Mouse (Mus musculus) hindbrain, embryonic 10.5 days (tissue): ENCODE measurements around the gene Vmn2r85. TPM values are rescaled to one million over a fixed set of nuclear protein-coding genes. Genes with fewer than 3 reads are reported as not detected.

Source experiments
- DNase-seq: peaks from one replicate; pipeline ENCODE4 v3.0.0-alpha.2; 2017; ENCODE audit warnings: low spot score
- H3K27ac ChIP-seq: fragments of 300-500 bp; sonication (generic); 2 replicates; pipeline ENCODE4 v1.5.1; 2016; ENCODE audit warnings: mild to moderate bottlenecking, moderate library complexity
- H3K27me3 ChIP-seq: fragments of 300-500 bp; sonication (generic); 2 replicates; pipeline ENCODE4 v1.6.1; 2016; ENCODE audit warnings: mild to moderate bottlenecking; ENCODE audit not compliant: poor library complexity, insufficient read depth, severe bottlenecking
- H3K36me3 ChIP-seq: fragments of 300-500 bp; sonication (generic); 2 replicates; pipeline ENCODE4 v1.6.1; 2016; ENCODE audit warnings: mild to moderate bottlenecking, moderate library complexity
- H3K4me1 ChIP-seq: fragments of 300-500 bp; sonication (generic); replicated peaks from 2 replicates; pipeline ENCODE4 v1.6.1; 2016; ENCODE audit warnings: mild to moderate bottlenecking
- H3K4me3 ChIP-seq: fragments of 300-500 bp; sonication (generic); 2 replicates; pipeline ENCODE4 v1.5.1; 2016; ENCODE audit warnings: mild to moderate bottlenecking, moderate library complexity
- H3K9me3 ChIP-seq: fragments of 300-500 bp; sonication (generic); 2 replicates; pipeline ENCODE4 v1.6.1; 2016; ENCODE audit warnings: mild to moderate bottlenecking, moderate library complexity
- WGBS: fragments of 180-500 bp; shearing (Covaris S2); methylation state at CpG from one replicate; pipeline ENCODE4 v1.1.7; 2016; 5-methylcytosine and 5-hydroxymethylcytosine counted together
- polyA plus RNA-seq: library from polyadenylated mRNA; unstranded; fragments of >200 nt; fragmentation: Nextera tagmentation; extraction: Ambion mirVana; gene quantifications from 2 replicates; pipeline ENCODE4 v1.2.1, GENCODE M21; 2016

The Vmn2r85 gene
- polyA plus RNA-seq, 1 experiment from 2014 or later = not detected

DNA sequence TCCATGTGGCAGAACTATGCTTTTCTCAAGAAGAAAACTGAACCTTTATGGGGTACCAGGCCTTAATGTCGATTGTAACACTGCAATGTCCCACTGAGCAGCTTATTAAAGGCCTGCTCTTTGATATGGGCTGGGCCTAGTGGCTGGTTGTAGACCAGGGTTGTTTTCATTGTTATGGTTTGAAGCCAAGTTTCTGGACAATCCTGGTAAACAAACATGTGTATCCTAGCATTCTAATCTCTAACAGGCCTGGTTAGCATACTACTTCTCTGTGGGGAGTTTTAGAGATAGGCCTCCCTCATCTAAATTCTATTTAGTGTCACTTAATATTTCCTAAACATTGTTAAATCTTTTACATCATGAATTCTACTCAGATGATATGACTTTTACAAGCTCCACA is 57.9 kb downstream of the Vmn2r85 start:
- 74% methylated on average over 1 of the region's 1 CpGs for WGBS
- Histone ChIP-seq H3K4me1 (no peaks in the 10 kb centered on the region), H3K4me3 (no peak overlapping the region), H3K27ac (no peak overlapping the region), H3K36me3 (no peaks in the 10 kb centered on the region), H3K27me3 (no peaks in the 10 kb centered on the region), H3K9me3 (no peaks in the 10 kb centered on the region)
- DNase-seq = no peak

DNA sequence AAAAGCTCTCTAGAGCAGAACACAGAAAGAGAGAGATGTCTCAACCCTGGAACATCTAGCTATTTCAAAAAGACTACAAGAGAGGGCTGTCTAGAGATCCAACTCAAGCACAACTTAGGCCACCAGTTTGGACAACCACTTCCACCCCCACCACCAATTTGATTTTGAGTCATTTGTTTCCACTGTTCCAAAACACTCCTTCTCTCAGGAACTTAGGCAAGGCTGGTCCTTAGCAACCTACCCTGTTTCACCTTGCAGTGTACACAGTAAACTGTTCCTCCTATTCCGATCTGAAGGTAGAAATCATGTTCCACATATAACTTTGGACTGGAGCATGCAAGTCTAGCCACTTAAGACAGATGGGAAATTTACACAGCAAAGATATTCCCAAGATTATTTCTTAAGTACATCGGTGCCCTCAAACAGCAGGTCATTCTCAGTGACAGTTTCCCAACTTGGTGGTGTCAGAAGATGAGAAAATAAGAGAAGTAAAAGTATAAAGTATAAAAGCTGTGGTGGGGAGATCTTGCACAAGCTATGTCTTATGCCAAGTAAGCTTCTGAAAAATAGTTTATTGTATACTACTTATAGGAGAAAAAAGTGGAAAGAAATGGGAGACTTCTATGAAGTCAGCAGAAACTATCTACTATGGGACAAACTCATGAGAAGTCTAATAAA is 59.4 kb downstream of the Vmn2r85 start:
- Histone ChIP-seq H3K27me3 (no peaks in the 10 kb centered on the region), H3K4me3 (no peak overlapping the region), H3K9me3 (no peaks in the 10 kb centered on the region), H3K4me1 (no peaks in the 10 kb centered on the region), H3K36me3 (no peaks in the 10 kb centered on the region), H3K27ac (no peak overlapping the region)
- no peak for DNase-seq
- WGBS = 90% methylated on average over 2 of the region's 2 CpGs

DNA sequence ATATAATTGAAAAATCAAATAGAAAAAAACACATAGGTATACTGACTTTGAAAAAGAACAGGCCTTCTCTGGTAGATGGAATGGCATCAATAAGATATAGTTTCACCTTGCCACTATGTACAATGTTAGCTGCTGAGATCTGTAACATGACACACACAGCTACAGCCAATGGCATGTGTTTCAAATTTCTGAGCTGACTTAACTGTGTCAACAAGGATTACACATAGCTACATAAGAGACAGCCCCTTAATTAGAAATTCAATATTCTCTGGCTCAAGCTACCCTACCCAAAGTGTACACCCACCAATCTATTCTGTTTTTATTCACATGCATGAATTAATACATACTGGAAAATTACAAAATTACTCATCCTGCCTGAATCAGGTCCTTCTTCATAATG is 61.1 kb downstream of the Vmn2r85 start:
- Histone ChIP-seq H3K4me1 (no peaks in the 10 kb centered on the region), H3K27me3 (no peaks in the 10 kb centered on the region), H3K9me3 (no peaks in the 10 kb centered on the region), H3K4me3 (no peak overlapping the region), H3K36me3 (no peaks in the 10 kb centered on the region), H3K27ac (no peak overlapping the region)
- DNase-seq = no peak

DNA sequence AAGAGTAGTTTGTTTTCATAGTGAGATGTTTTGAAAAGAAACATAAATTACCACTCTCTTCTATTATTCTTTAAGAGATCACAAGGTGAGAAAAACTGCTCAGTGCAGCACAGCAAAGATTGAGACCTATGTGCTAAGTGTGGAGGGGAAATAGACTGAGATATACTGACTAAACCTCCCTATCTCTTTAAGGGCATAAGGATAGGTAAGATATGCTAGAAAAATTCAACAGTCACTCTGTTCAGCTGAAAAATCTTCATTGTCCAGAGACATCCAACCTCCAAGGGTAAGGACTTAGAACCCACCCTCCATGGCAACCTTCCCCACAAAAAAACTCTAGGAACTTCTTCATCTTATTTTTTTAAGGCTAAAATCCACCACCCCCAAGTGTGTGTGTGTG is 64.7 kb downstream of the Vmn2r85 start:
- Histone ChIP-seq H3K27ac (no peak overlapping the region), H3K4me3 (no peak overlapping the region), H3K36me3 (no peaks in the 10 kb centered on the region), H3K9me3 (no peaks in the 10 kb centered on the region), H3K27me3 (no peaks in the 10 kb centered on the region), H3K4me1 (no peaks in the 10 kb centered on the region)
- no peak for DNase-seq

Other genes with a start within 250 kb of the Vmn2r85 start
- gene Olfr826, start 245.5 kb downstream of the Vmn2r85 start, polyA plus RNA-seq = not detected in 2 replicates
- gene Olfr827, start 215.3 kb downstream of the Vmn2r85 start, polyA plus RNA-seq = 0.10 TPM in 1 of 2 replicates, not detected in the other
- gene Neurod4, start 149.5 kb downstream of the Vmn2r85 start, polyA plus RNA-seq = 14.0 and 23.1 TPM in 2 replicates
- not detected in 2 replicates for gene Tespa1, start 106.8 kb downstream of the Vmn2r85 start, polyA plus RNA-seq
- not detected in 2 replicates for gene Vmn2r84, start 35.4 kb downstream of the Vmn2r85 start, polyA plus RNA-seq
- not detected in 2 replicates for gene Vmn2r86, start 26.3 kb upstream of the Vmn2r85 start, polyA plus RNA-seq
- gene Vmn2r87, start 67.7 kb upstream of the Vmn2r85 start, polyA plus RNA-seq = 0.04 TPM in 1 of 2 replicates, not detected in the other